Mouse (Mus musculus) bone marrow macrophage, adult 2 months (primary cell): ENCODE measurements around the gene Htra1.

Experiments
- CTCF ChIP-seq: IDR thresholded peaks from 2 replicates; pipeline ENCODE4 v1.5.1; 2012; ENCODE audit warnings: low read depth, mild to moderate bottlenecking, low read length, moderate library complexity
- POLR2A ChIP-seq: IDR thresholded peaks from 2 replicates; pipeline ENCODE4 v1.6.1; 2012; ENCODE audit warnings: mild to moderate bottlenecking, low read depth, low read length, borderline replicate concordance

DNA sequence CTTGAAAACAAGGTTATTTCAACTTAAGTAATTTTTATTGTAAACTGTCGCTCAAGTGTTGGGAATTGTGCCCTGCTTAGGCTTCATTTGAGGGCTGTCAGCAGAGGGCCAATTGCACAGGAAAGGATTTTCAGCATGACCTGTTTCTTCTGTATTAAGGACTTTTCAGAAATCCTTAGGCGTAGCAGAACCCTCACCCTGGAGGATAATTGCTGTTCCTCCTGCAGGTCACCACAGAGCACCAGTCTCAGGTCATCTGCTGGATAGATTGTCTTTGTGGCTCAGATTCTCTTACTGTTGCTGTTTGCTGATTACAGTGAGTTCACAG, 40.3 kb upstream of the Htra1 start:
- TF ChIP-seq CTCF (no peak), POLR2A (no peak)
